In genomic region chr5:100071541-100071940, GRCm38 (mm10) we compare ENCODE assay signal across 12 mouse cellular contexts.
"Had no signal": no experiment of that assay in that cellular context is flagged by ENCODE, and none has a peak within 500 bp of the region (broad histone marks: within the 10 kb centered on the region; RNA-seq: fewer than 3 reads in every experiment).

No protein-coding gene starts in this region.

- H3K27ac ChIP-seq: limb, embryonic 10.5 days; liver, embryonic 15.5 days; macrophage; midbrain, embryonic 12.5 days; neural tube, embryonic 12.5 days had no signal

- H3K9me3 ChIP-seq: limb, embryonic 10.5 days; liver, embryonic 15.5 days; megakaryocyte, embryonic 14.5 days; midbrain, embryonic 12.5 days; neural tube, embryonic 12.5 days had no signal

- H3K4me2 ChIP-seq: liver, embryonic 11.5 days; liver, embryonic 15.5 days; lung, embryonic 14.5 days; midbrain, embryonic 12.5 days; neural tube, embryonic 12.5 days had no signal

- H3K4me3 ChIP-seq: limb, embryonic 10.5 days; liver, embryonic 15.5 days; megakaryocyte, embryonic 14.5 days; midbrain, embryonic 12.5 days; neural tube, embryonic 12.5 days had no signal

- ATAC-seq: intestine, postnatal 0 days had no signal

- DNase-seq: kidney, adult 8-10 months; lung, embryonic 14.5 days; lung, postnatal 14 days; thymus, postnatal 14 days had no signal

- H3K4me1 ChIP-seq: limb, embryonic 10.5 days; liver, embryonic 15.5 days; midbrain, embryonic 12.5 days; neural tube, embryonic 12.5 days had no signal

- H3K9ac ChIP-seq: liver, embryonic 15.5 days; lung, embryonic 14.5 days; midbrain, embryonic 12.5 days; neural tube, embryonic 12.5 days had no signal

- H3K27me3 ChIP-seq: liver, embryonic 15.5 days; megakaryocyte, embryonic 14.5 days; midbrain, embryonic 12.5 days; neural tube, embryonic 12.5 days had no signal
